Mouse (Mus musculus) induced T-regulatory cell, adult 2 months (primary cell): Measurements from ENCODE around the gene Tie1.
"Not testable (repeated sequence)": the region's sequence is repeated elsewhere in the genome, so short reads cannot be mapped to it uniquely, and the experiment has no call there.

ENCODE experiments used
- DNase-seq: peaks from one replicate; pipeline ENCODE4 v3.0.0-alpha.2; 2012; ENCODE audit warnings: low read depth

Gene Tie1

GRCm38 (mm10) chr4:118489717-118490132, at the start of gene Tie1:
Gene Tie1, minus strand, starts transcription at chr4:118490061.
- DNase-seq: no peak

- no peak for DNase-seq
These were observed 47.9 kb upstream of the Tie1 start for GRCm38 (mm10) chr4:118537801-118538200.

GRCm38 (mm10) chr4:118535610-118536009, 45.7 kb upstream of the Tie1 start:
- DNase-seq: no peak

GRCm38 (mm10) chr4:118533605-118534004, 43.7 kb upstream of the Tie1 start:
- no peak for DNase-seq

GRCm38 (mm10) chr4:118533156-118533555, 43.3 kb upstream of the Tie1 start:
- no peak for DNase-seq

GRCm38 (mm10) chr4:118532663-118533062, 42.8 kb upstream of the Tie1 start:
- DNase-seq: no peak

GRCm38 (mm10) chr4:118527720-118528119, 37.9 kb upstream of the Tie1 start:
- no peak for DNase-seq

GRCm38 (mm10) chr4:118527335-118527681, 37.4 kb upstream of the Tie1 start:
- no peak for DNase-seq

GRCm38 (mm10) chr4:118526408-118527334, 36.8 kb upstream of the Tie1 start, which contains the start of gene 2610528J11Rik:
Gene 2610528J11Rik, plus strand, starts transcription at chr4:118526999.
- no peak for DNase-seq

- no peak for DNase-seq
These were observed 35.9 kb upstream of the Tie1 start for GRCm38 (mm10) chr4:118525779-118526178.

- DNase-seq: no peak
These were observed 34.1 kb upstream of the Tie1 start for GRCm38 (mm10) chr4:118523976-118524375.

- DNase-seq: no peak
These were observed 32.4 kb upstream of the Tie1 start for GRCm38 (mm10) chr4:118522248-118522647.

- DNase-seq: no peak
These were observed 28.3 kb upstream of the Tie1 start for GRCm38 (mm10) chr4:118518208-118518607.

- no peak for DNase-seq
These were observed 27.8 kb upstream of the Tie1 start for GRCm38 (mm10) chr4:118517497-118518146.

GRCm38 (mm10) chr4:118516699-118517496, 27.0 kb upstream of the Tie1 start:
- DNase-seq: no peak

GRCm38 (mm10) chr4:118509050-118509449, 19.2 kb upstream of the Tie1 start:
- no peak for DNase-seq

- DNase-seq: not testable (repeated sequence)
These were observed 17.3 kb upstream of the Tie1 start for GRCm38 (mm10) chr4:118507171-118507570.

- DNase-seq: no peak
These were observed 15.7 kb upstream of the Tie1 start for GRCm38 (mm10) chr4:118505551-118505950.

- DNase-seq: no peak
These were observed 10.9 kb upstream of the Tie1 start for GRCm38 (mm10) chr4:118500792-118501191.

GRCm38 (mm10) chr4:118500171-118500724, 10.4 kb upstream of the Tie1 start:
- no peak for DNase-seq

- DNase-seq: no peak
These were observed 600 bp upstream of the Tie1 start for GRCm38 (mm10) chr4:118490461-118490860.
